Mouse (Mus musculus) midbrain, embryonic 14.5 days (tissue): ENCODE measurements at regions not wholly inside any gene's neighbourhood (a gene's known extent, or its start where the extent isn't known, plus 50 kb on each side); places are given as distances from the start of the nearest gene placed in this dataset.

ENCODE experiments used
- ATAC-seq: fragments of 200-750 bp; cut with Nextera tagmentation; 2 replicates; pipeline ENCODE4 v1.8.0; 2017; ENCODE audit warnings: moderate number of reproducible peaks, moderate library complexity; ENCODE audit not compliant: low FRiP score, low TSS enrichment
- DNase-seq: peaks from one replicate; pipeline ENCODE4 v3.0.0-alpha.2; 2015
- H3K27ac ChIP-seq: fragments of 300-500 bp; sonication (generic); replicated peaks from 2 replicates; pipeline ENCODE4 v1.5.1; 2014; ENCODE audit warnings: mild to moderate bottlenecking, low read depth, low read length, moderate library complexity
- H3K27me3 ChIP-seq: fragments of 300-500 bp; sonication (generic); 2 replicates; pipeline ENCODE4 v1.6.1; 2014; ENCODE audit warnings: low read length, control low read depth, mixed read lengths; ENCODE audit not compliant: control insufficient read depth, insufficient read depth
- H3K36me3 ChIP-seq: fragments of 300-500 bp; sonication (generic); 2 replicates; pipeline ENCODE4 v1.6.1; 2014; ENCODE audit warnings: low read length, control low read depth; ENCODE audit not compliant: control insufficient read depth, insufficient read depth
- H3K4me1 ChIP-seq: fragments of 300-500 bp; sonication (generic); 2 replicates; pipeline ENCODE4 v1.6.1; 2014; ENCODE audit warnings: mild to moderate bottlenecking, antibody characterized with exemption, low read length, control low read depth; ENCODE audit not compliant: control insufficient read depth, insufficient read depth
- H3K4me2 ChIP-seq: fragments of 300-500 bp; sonication (generic); 2 replicates; pipeline ENCODE4 v1.6.1; 2014; ENCODE audit warnings: mild to moderate bottlenecking, low read length, moderate library complexity
- H3K4me3 ChIP-seq: fragments of 300-500 bp; sonication (generic); replicated peaks from 2 replicates; pipeline ENCODE4 v1.5.1; 2014; ENCODE audit warnings: low read depth, low read length
- H3K9ac ChIP-seq: fragments of 300-500 bp; sonication (generic); replicated peaks from 2 replicates; pipeline ENCODE4 v1.6.1; 2014; ENCODE audit warnings: mild to moderate bottlenecking, low read length, moderate library complexity
- H3K9me3 ChIP-seq: fragments of 300-500 bp; sonication (generic); 2 replicates; pipeline ENCODE4 v1.6.1; 2016; ENCODE audit warnings: low read length, control low read depth, mixed read lengths; ENCODE audit not compliant: control insufficient read depth
- WGBS: fragments of 180-500 bp; shearing (Covaris S2); extraction: QIAGEN DNeasy Blood & Tissue Kit; methylation state at CpG from one replicate; pipeline ENCODE4 v1.1.7; 2014; 5-methylcytosine and 5-hydroxymethylcytosine counted together

- H3K9me3 ChIP-seq, result no peaks in the 10 kb centered on the region
- no peak overlapping the region for H3K4me3 ChIP-seq
- no peaks in the 10 kb centered on the region for H3K36me3 ChIP-seq
- H3K4me1 ChIP-seq, result no peaks in the 10 kb centered on the region
- no peak overlapping the region for H3K27ac ChIP-seq
- DNase-seq (no peak), ATAC-seq (no peak)
- no peak overlapping the region for H3K4me2 ChIP-seq
- no peaks in the 10 kb centered on the region for H3K27me3 ChIP-seq
- WGBS, result 69% methylated on average over 6 of the region's 6 CpGs
- no peak overlapping the region for H3K9ac ChIP-seq
These were observed 347.4 kb upstream of the Actbl2 start for GRCm38 (mm10) chr13:110907319-110907955.

GRCm38 (mm10) chr13:110911866-110912265 lies 342.9 kb upstream of the Actbl2 start:
- DNase-seq, result no peak
- no peak for ATAC-seq
- Histone ChIP-seq H3K27ac (no peak overlapping the region), H3K9me3 (no peaks in the 10 kb centered on the region), H3K4me1 (no peaks in the 10 kb centered on the region), H3K36me3 (no peaks in the 10 kb centered on the region), H3K27me3 (no peaks in the 10 kb centered on the region), H3K9ac (no peak overlapping the region), H3K4me2 (no peak overlapping the region), H3K4me3 (no peak overlapping the region)
- 86% methylated on average over 7 of the region's 7 CpGs for WGBS

- Histone ChIP-seq H3K4me1 (no peaks in the 10 kb centered on the region), H3K4me3 (no peak overlapping the region), H3K9me3 (no peaks in the 10 kb centered on the region), H3K27me3 (no peaks in the 10 kb centered on the region), H3K4me2 (no peak overlapping the region), H3K9ac (no peak overlapping the region), H3K36me3 (no peaks in the 10 kb centered on the region), H3K27ac (no peak overlapping the region)
- ATAC-seq (no peak), DNase-seq (no peak)
- WGBS, result 86% methylated on average over 4 of the region's 4 CpGs
These were observed 341.6 kb upstream of the Actbl2 start for GRCm38 (mm10) chr13:110913177-110913576.

- H3K27ac ChIP-seq, result no peak overlapping the region
- 91% methylated on average over 5 of the region's 5 CpGs for WGBS
- H3K36me3 ChIP-seq, result no peaks in the 10 kb centered on the region
- H3K9ac ChIP-seq, result no peak overlapping the region
- no peak overlapping the region for H3K4me2 ChIP-seq
- DNase-seq (no peak), ATAC-seq (no peak)
- no peaks in the 10 kb centered on the region for H3K9me3 ChIP-seq
- H3K27me3 ChIP-seq, result no peaks in the 10 kb centered on the region
- no peak overlapping the region for H3K4me3 ChIP-seq
- no peaks in the 10 kb centered on the region for H3K4me1 ChIP-seq
These were observed 341.1 kb upstream of the Actbl2 start for GRCm38 (mm10) chr13:110913687-110914086.

GRCm38 (mm10) chr13:110915161-110915560 lies 339.7 kb upstream of the Actbl2 start:
- Histone ChIP-seq H3K4me2 (no peak overlapping the region), H3K27ac (no peak overlapping the region), H3K4me1 (no peaks in the 10 kb centered on the region), H3K27me3 (no peaks in the 10 kb centered on the region), H3K9me3 (no peaks in the 10 kb centered on the region), H3K4me3 (no peak overlapping the region), H3K36me3 (no peaks in the 10 kb centered on the region), H3K9ac (no peak overlapping the region)
- DNase-seq, result no peak
- no peak for ATAC-seq
- WGBS, result 78% methylated on average over 1 of the region's 1 CpGs

- H3K27ac ChIP-seq, result no peak overlapping the region
- 92% methylated on average over 5 of the region's 5 CpGs for WGBS
These were observed 330.9 kb upstream of the Actbl2 start for GRCm38 (mm10) chr13:110923936-110924335.

GRCm38 (mm10) chr13:110924897-110925296 lies 329.9 kb upstream of the Actbl2 start:
- ATAC-seq (no peak), DNase-seq (no peak)
- Histone ChIP-seq H3K4me1 (no peaks in the 10 kb centered on the region), H3K27ac (no peak overlapping the region), H3K4me3 (no peak overlapping the region), H3K27me3 (no peaks in the 10 kb centered on the region), H3K4me2 (no peak overlapping the region), H3K9me3 (no peaks in the 10 kb centered on the region), H3K36me3 (no peaks in the 10 kb centered on the region), H3K9ac (no peak overlapping the region)
- WGBS, result 90% methylated on average over 3 of the region's 3 CpGs

More at GRCm38 (mm10) chr13:110923936-110924335, 330.9 kb upstream of the Actbl2 start:
- no peaks in the 10 kb centered on the region for H3K4me1 ChIP-seq
- no peak overlapping the region for H3K4me2 ChIP-seq
- no peak overlapping the region for H3K4me3 ChIP-seq
- ATAC-seq (no peak), DNase-seq (no peak)
- no peak overlapping the region for H3K9ac ChIP-seq
- no peaks in the 10 kb centered on the region for H3K9me3 ChIP-seq
- H3K27me3 ChIP-seq, result no peaks in the 10 kb centered on the region
- H3K36me3 ChIP-seq, result no peaks in the 10 kb centered on the region

GRCm38 (mm10) chr13:110928143-110928542 lies 326.7 kb upstream of the Actbl2 start:
- Histone ChIP-seq H3K4me3 (no peak overlapping the region), H3K27me3 (no peaks in the 10 kb centered on the region), H3K4me2 (no peak overlapping the region), H3K27ac (no peak overlapping the region), H3K36me3 (no peaks in the 10 kb centered on the region), H3K4me1 (no peaks in the 10 kb centered on the region), H3K9ac (no peak overlapping the region), H3K9me3 (no peaks in the 10 kb centered on the region)
- DNase-seq, result no peak
- no peak for ATAC-seq
- 79% methylated on average over 3 of the region's 3 CpGs for WGBS

- no peaks in the 10 kb centered on the region for H3K27me3 ChIP-seq
- H3K9ac ChIP-seq, result no peak overlapping the region
- no peaks in the 10 kb centered on the region for H3K9me3 ChIP-seq
- no peak overlapping the region for H3K4me2 ChIP-seq
- ATAC-seq (no peak), DNase-seq (no peak)
- H3K27ac ChIP-seq, result no peak overlapping the region
- H3K4me1 ChIP-seq, result no peaks in the 10 kb centered on the region
- no peak overlapping the region for H3K4me3 ChIP-seq
- H3K36me3 ChIP-seq, result no peaks in the 10 kb centered on the region
- 89% methylated on average over 3 of the region's 3 CpGs for whole genome bisulfite sequencing
These were observed 325.9 kb upstream of the Actbl2 start for GRCm38 (mm10) chr13:110928894-110929293.
